Mouse (Mus musculus): Measurements from ENCODE around the gene Tomm22.

Gene Tomm22

DNA sequence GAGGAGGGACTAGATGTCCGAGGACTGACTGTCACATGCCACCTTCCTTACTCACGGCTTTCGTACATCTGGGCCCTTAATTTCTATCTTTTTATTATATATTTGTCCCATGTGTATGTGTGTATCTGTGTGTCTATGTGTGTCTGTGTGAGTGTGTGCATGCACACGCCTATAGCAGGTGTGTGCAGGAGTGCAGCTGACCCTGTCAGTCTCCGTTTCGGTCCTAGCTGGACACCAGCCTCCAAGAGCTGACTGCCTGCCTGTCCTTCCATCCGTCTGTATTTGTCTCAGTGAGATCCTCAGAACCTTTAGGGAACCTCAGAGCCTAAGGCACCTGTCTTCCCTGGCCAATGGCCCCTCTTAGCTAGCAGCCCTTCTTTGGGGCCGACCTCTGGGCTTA, 49.6 kb downstream of the Tomm22 start:
- DNase-seq (ENCODE audit: low spot score in 2 of 2): no peak

DNA sequence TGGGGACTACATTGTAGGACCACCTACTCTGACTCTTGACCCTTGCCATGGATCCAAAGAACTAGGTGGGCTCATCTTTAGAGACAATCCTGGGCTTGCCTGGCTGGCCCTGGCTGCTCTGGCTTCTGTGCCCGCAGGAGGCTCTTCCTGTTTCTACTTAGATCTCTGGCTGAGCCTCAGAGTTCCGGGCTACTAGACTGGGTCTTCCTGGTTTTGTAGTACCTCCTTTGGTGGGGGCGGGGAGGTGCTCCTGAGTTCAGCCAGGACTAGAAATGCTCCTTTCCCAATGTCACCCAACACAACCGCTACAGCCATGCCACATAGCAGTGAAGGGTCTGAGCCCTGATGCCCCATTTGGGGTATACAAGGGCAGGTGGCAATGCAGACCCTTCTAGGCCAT, 50.1 kb downstream of the Tomm22 start:
- DNase-seq (ENCODE audit: low spot score in 2 of 2): no peak

All from right cerebral cortex, adult 2 months (tissue).